Mouse (Mus musculus): Measurements from ENCODE around the gene Idnk.

DNA sequence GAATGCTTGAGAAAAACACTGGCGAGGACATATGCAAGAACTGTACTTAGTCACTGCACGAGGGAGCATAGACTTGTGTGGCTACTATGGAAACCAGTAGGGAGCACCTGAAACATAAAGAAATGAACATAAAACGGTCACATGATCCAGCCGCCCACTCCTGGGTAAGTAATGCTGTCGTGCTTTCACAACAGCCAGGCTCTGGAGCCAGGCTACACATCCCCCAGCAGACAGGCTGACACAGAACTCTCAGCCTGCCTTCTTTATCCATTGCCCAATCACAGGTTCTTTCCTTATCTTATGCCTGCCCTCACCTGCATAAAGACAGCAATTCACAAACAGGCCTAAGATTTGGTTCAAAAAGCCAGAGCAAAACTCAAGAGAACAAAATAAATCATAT is 32.0 kb downstream of the Idnk start:
- TF ChIP-seq EP300 (IDR thresholded peaks at IDR 0.05; ENCODE audit: low read depth) (no peak), CTCF (IDR thresholded peaks at IDR 0.05; ENCODE audit: low read depth) (no peak)
